Mouse (Mus musculus): ENCODE data around the gene D17H6S53E.
"Not testable (repeated sequence)": the region's sequence is repeated elsewhere in the genome, so short reads cannot be mapped to it uniquely, and the experiment has no call there.

The D17H6S53E gene

DNA sequence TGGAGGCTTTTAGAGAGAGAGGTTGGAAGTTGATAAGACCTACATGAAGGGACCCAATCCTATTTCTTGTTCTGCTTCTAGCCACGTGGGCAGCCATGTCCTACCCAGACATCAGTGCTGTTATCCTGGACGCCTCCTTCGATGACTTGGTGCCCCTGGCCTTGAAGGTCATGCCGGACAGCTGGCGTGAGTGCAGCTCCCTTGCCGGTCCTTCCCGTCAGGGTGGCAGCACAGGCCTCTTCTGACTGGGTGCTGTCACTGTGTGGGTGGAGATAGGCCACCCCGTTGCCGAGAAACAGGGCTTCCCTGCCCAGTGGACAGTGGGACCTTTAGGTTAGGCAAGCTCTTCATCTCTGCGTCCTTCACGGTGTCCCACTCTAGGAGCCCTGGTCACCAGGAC, 25.0 kb upstream of the D17H6S53E start:
- DNase-seq (ENCODE audit: low spot score in 2 of 2): no peak

DNA sequence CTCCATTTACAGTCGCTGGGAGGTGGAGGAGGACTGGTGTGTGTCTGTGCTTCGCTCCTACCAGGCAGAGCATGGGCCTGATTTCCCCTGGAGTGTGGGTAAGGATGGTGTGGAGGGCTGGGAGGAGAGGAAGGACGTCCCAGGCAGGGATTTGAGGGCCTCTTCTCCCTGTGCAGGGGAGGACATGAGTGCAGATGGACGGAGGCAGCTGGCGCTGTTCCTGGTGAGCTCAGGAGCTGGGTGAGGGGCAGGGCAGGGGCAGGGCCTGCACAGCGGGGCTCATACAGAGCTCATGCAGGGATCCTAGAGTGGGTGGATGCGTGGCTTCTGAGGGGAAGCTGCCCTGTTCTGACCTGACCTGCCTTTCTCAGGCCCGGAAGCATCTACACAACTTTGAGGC, 23.9 kb upstream of the D17H6S53E start:
- no peak for DNase-seq (ENCODE audit: low spot score in 2 of 2)

DNA sequence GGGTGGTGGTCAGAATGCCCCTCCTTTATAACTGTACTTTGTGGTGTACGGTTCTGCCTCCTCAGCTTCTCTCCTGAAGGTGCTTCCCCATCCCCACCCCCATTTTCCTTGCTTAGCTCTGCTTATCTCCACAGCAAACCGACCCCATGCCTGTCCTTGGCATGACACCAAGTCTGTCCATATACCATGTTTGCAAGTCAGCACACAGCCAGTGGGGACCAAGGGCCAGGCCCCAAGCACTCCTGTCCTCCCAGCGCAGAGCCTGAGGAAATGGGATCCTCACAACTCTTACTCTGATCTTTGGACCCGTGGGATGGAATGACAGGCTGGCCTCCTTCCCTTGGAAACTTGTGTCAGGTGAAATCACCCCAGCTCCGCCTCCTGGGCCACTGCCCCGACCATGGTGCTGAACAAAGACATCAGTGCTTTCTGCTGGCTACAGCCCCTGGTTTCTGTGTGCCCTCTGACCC, 22.9 kb upstream of the D17H6S53E start:
- peak; percentile 19 to 44 for DNase-seq (ENCODE audit: low spot score in 2 of 2)

DNA sequence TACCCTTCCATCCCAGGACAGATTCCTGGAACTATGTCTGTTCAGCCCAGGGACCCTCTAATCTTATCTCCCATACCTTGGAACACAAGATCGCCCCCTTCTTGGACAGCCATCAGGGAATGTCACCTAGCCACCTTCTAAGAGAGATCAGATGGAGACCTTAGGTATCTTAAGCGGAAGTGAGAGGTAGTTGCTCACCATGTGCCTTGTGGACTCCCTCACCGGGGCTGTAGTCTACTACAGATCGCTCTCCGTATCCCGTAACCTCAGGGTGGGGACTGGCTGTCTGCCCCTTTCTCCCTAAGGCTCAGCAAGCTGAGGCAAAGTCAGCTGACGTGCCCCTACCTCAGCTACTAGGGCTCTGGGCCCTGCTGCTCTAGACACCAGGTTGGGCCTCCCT, 22.1 kb upstream of the D17H6S53E start:
- DNase-seq (ENCODE audit: low spot score in 2 of 2): no peak

DNA sequence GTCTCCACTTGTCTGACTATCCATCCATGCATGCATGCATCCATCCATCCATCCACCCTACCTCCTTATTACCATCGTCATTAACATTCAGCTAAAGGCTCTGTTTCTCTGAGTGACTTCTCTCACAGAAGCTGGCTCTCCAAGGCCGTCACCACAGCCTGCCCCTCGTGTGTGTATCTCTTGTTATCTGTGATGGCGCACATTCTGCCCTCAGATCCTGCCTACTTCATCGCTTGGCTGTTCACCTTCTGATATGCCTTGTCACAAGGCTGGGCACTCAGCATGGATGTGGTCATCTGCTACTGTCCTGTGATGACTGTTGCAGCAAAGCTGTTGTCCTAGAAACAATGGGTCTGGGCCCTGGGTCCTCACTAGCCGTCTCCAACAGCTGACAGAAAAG, 21.4 kb upstream of the D17H6S53E start:
- DNase-seq (ENCODE audit: low spot score in 2 of 2): peak; percentile 26 to 52

DNA sequence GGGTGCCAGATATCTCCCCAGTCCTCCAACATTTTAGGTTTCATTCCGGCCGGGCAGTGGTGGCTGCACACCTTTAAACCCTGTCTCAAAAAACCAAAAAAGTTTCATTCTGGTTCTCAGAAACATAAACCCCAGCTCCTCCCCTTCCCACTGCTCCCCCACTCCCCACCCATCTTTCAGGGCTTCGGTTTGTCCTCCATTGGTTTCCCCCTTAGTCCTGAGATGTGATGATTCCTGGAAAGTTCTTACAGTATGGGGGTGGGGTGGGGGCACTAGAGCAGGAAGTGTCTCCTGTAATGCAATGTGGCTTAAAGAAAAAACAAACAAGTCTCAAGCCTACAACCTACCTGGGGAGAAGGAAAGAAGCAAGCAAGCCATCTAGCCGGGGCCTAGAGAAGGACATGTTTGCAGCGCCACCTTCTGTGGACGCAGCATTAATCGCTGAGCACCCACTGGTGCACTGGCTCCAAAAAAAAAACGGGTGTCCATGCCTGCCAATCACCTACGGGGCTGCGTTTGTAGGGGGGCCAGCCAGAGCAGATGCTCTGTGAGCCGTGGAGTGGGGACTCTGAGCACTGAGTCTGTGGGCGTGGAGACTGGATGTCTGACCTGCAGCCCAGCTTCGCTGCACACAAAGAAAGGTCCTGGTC, 20.3 kb upstream of the D17H6S53E start:
- peak; percentile 27 to 39 for DNase-seq (ENCODE audit: low spot score in 2 of 2)

DNA sequence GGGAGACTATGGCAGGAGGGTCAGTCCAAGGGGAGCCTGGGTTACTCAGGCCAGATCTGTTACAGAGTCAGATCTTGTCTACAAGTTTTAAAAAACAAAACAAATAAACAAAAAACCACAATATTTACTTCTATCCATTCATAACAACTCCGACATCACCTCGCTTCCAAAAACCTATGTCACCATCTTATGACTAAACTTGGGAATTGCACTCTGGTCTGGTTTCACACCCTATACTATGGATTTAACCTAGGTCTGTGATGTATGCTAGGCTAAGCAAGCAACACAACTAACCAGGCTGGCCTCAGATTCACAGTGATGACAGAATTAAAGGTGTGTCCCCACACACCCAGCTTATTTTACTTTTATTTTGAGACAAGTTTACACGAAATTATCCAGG, 19.7 kb upstream of the D17H6S53E start:
- no peak for DNase-seq (ENCODE audit: low spot score in 2 of 2)

DNA sequence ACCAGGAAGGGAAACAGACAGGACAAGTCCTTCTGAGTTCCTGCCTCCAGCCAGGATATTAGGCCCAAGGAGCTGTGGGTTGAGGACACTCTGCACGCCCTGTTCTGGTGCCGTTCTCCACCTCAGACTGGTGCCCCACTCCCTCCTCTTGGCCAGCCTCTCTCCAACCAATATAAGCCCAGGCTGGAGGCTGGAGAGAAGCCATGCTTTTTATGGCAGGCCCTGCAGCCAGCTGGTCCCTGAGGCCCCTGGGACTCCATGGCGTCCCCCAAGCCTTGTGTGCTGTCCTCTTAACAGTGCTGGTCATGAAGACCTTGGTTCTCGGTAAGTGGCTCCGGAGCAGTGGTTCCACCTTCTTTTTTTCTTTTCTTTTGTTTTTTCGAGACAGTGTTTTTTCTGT, 18.1 kb upstream of the D17H6S53E start, which contains the start of gene Ly6g5c:
Ly6g5c (plus strand) TSS at position 183 of the 400 bp plus-strand sequence.
- no peak for DNase-seq (ENCODE audit: low spot score in 2 of 2)

DNA sequence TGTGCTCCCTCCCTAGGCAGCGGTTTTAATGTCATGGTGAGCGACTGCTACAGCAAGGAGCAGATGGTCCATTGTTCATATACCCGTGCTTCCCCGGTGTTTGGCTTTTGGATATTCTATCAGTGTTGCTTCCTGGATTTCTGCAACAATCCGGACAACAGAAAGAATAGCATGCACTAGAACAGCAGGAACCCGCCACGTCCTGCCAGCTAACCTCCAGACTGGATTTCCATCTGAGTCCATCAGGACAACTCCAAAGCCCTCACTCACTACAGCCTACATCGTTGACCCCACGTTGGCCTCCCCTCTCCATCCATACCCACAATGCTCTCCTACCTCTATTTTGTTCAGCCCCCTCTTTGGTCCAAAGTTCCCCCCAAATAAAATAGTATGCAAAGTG, 14.4 kb upstream of the D17H6S53E start:
- DNase-seq (ENCODE audit: low spot score in 2 of 2): no peak

DNA sequence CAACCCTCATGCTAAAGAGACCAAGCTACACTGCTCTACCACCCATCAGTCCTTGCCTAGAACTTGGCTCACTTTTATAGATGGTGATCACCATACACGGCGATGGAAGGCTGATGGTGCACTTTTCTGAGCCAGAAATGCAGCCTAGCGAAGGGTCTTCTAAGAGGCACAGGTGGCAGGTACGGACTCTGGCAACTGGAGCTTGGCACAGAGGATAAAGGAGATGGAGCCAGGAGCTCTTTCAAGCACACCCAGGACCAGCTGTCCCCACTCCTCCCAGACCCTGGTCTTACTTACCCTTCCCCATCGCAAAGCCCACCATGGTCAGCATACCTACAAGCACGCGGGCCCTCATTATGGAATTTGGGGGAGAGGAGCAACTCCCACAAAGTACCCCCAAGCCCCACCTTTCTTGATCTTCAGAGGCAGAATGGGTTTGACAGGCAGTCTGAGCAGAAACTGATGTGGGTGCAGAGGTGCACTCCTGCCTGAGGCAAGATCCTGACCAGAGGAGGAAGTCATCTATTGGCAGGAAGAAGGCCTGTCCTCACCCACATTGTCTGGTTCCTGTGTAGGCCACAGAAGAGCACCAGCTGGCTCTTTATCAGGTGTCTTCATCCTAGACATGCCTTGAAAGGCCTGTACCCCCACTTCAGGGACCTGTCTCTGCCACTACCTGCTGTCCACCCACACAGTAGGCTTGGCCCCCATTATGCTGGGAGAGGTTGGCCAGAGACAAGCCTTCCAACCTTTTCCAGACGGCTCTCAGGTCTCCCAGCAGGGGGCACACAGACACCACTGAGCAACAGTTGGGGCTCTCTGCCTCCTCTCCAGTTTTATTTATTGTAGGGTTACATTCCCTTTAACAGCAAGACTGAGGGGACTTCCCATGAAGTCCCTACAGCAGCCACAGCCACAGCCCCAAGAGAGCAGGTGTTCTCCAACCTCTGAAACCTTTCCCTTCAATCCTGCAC, 10.8 kb upstream of the D17H6S53E start, which contains the start of gene Ly6g5b:
Ly6g5b (minus strand) TSS at position 383 of the 974 bp plus-strand sequence.
- DNase-seq (ENCODE audit: low spot score in 2 of 2): peak; percentile 34 to 45

DNA sequence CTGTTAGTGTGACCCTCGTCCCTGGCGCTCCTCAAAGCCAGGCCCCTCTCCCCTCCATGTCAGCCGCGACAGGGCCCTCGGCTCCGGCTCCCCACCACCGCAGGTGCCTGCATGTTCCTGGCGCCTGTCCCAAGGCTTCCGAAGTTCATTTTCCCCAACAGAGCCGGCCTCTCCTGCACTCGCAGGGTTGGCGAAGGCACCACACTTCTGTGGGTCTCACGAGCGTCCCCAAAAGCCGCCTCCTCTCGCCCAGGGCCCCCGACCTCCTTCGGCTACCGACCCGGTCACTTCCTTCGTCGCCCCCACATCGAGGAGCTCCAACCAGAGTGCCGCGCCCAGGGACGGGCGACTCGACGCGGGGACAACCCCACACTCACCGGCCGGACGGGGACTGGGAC, 5.4 kb upstream of the D17H6S53E start:
- no peak for DNase-seq (ENCODE audit: low spot score in 2 of 2)

DNA sequence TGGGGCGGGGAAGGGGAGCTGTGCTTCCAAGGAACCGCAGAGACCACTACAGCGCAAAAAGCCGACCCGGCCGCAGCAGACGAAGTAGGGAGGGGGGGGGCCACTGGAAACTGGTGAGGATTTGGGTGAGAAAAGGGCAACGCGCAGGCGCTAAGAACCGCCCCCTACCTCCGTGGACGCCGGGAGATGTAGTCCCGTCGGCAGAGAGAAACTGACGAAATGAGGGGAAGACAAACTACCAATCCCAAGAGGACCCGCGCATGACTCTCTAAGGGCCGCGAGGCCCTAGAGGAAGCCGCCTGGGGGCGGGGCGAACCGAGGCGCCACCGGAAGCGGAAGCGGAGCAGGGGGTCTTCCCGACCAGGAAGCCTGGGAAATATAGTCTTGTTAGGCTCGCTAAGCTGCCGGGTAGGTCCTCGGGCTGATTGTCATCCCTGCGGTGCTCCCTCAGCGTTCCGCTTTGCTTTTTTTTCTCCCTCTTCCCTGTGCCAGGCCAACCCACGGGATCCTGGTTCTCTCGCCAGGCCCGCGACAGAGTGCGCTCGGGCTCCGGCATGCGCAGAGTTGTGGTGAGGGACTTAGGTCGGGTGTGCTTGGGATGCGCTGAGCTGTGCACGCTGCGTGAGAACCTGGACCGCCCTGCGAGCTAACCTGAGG, 4.9 kb upstream of the D17H6S53E start, which contains the start of gene Gpank1:
Gpank1 (plus strand) TSS at position 313 of the 657 bp plus-strand sequence.
- peak; percentile 99 for DNase-seq (ENCODE audit: low spot score in 2 of 2)

DNA sequence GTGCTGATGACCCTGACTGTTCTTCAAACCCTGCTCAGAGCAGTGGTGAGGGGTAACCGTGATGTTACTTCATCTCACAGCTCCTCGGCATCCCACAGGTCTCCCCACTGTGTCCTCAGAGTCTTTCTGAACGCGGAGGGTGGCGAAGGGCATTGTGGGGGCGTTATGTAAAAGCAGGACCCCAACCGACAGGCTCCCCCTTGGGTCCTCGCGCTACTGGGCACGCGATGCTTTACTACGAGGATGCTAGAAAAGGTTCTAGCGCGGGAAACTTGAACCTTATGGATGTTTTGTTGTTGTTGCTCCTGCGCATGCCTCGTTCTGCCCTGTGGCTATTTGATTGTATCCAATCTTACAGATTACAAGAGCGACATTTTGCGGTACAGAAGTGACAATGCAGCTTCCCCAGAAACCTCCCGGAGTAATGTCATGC, 4.3 kb upstream of the D17H6S53E start, which contains the start of gene Csnk2b:
Csnk2b (minus strand) TSS at position 183 of the 433 bp plus-strand sequence.
- peak in 1 of 2 experiments; percentile 56 for DNase-seq (ENCODE audit: low spot score in 2 of 2)

DNA sequence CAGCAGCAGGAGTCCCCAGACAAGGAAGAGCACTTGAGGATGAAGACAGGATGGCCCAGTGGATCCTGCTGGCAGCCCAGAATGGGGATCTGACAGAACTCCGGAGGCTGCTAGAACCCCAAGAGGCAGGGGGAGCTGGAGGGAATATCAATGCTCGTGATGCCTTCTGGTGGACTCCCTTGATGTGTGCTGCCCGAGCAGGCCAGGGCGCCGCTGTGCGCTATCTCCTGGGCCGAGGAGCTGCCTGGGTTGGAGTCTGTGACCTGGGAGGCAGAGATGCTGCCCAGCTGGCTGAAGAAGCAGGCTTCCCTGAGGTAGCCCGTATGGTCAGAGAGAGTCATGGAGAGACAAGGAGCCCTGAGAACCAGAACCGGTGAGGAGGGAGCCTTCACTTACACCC, 2.9 kb upstream of the D17H6S53E start:
- not testable (repeated sequence) for DNase-seq (ENCODE audit: low spot score in 2 of 2)

DNA sequence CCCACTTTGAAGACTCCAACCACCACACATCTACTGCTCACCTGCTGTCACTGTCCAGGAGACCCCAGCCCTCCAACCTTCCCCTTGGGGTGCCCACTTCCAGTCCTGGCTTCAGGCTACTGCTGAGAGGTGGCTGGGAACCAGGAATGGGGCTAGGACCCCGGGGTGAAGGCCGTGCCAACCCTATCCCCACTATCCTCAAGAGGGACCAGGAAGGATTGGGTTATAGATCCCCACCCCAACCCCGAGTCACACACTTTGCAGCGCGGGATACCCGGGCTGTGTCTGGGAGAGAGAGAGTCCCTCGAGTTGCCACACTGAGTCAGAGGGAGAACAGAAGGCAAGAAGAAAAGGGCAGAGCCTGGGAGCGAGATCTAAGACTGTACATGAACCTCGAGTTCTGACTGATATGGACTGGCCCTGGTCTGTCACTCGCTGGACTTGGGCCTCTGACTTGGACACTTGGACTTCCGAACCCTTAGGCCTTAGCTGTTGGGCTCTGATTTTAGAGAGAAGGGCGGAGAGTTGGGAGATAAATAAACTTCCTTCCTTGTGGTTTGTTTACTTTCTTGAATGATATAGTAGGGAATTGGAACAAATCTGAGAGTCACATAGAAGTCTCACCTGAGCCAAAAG, 1.8 kb upstream of the D17H6S53E start:
- not testable (repeated sequence) for DNase-seq (ENCODE audit: low spot score in 2 of 2)

DNA sequence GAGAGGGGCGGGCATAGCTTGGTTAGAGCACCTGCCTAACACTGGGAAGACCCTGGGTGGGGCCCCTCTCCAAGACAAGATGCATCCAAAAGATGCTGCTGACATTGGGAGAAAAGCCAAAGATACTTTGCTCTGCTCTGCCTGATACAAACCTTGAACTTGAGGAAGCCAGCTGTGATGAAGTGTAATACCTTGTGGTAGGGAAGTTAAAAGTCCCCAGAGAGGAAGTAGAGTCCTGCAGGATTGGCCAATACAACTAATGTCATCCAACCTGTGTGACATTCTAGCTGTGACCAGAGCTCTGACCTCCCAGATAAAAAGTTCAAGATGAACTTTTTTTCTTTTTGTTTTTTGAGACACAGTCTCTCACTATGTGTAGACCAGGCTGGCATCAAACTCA, 1.1 kb upstream of the D17H6S53E start:
- no peak for DNase-seq (ENCODE audit: low spot score in 2 of 2)

DNA sequence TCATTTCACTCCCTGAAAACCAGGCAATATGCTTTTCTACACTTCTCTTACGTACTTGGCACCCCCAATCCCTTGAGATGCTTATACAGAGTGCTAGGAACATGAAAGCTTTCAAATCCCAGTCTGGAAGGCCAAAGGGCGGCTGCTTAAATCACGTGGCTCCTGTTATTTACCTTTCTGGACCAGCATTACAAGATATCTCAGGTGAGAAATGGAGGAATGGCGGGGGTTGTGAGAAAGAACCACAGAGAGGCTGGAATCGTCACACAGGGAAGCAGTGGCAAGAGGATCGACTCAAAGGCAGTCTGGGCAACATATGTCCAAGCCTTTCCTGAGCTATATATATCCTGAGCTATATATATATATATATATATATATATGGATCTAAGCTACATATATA, 595 bp upstream of the D17H6S53E start:
- DNase-seq (ENCODE audit: low spot score in 2 of 2): no peak

DNA sequence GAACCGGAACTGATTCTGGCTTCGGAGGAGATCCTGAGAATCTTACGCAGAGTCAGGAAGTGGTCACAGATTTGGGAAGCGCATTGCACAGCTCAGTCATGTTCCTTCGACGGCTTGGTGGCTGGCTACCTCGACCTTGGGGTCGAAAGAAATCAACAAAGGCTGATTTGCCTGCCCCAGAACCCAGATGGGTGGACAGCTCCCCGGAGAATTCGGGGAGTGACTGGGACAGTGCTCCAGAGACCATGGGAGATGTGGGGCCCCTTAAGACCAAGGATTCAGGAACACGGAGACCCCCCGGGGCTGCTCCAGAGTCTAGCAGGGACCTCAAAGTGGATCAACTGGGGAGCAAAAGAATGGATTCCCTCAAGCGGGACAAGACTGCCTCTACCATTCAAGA, 844 bp downstream of the D17H6S53E start:
- DNase-seq (ENCODE audit: low spot score in 2 of 2): no peak

DNA sequence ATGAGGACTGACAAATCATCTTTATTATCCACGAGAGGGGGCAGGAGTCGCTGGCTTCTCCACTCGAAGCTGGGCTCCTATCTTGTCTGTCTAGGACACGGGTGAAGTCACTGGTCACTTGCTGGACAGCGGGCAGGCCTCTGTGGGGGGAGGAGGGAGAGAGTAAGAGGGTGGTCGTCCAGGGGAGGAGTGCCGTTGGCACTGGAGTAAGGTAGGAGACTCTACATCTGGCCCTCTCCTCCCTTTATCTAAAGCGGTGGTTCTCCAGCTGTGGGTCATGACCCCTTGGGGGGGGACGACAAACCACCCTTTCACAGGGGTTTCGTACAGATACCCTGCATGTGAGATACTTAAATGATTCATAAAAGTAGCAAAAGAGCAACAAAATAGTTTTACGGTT, 2.8 kb downstream of the D17H6S53E start:
- no peak for DNase-seq (ENCODE audit: low spot score in 2 of 2)

DNA sequence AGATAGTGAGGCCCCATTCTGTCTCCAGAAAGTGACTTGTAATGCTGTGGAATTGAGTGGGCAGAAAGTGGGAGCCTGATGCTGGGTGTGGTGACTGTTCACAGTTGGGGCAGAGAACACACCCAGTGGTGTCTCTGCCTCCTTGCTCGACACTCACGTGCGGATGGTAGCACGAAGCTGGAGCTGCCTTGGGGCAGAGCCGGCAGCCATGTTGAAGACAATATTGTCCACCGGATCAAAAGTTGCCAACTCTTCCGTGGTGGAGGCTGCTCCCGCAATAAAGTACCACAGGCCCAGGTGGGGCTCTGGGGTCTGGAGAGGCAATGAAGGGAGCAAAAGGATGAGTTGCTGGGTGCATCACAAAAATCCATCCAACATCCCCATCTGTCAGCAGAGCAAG, 4.9 kb downstream of the D17H6S53E start:
- DNase-seq (ENCODE audit: low spot score in 2 of 2): no peak

DNA sequence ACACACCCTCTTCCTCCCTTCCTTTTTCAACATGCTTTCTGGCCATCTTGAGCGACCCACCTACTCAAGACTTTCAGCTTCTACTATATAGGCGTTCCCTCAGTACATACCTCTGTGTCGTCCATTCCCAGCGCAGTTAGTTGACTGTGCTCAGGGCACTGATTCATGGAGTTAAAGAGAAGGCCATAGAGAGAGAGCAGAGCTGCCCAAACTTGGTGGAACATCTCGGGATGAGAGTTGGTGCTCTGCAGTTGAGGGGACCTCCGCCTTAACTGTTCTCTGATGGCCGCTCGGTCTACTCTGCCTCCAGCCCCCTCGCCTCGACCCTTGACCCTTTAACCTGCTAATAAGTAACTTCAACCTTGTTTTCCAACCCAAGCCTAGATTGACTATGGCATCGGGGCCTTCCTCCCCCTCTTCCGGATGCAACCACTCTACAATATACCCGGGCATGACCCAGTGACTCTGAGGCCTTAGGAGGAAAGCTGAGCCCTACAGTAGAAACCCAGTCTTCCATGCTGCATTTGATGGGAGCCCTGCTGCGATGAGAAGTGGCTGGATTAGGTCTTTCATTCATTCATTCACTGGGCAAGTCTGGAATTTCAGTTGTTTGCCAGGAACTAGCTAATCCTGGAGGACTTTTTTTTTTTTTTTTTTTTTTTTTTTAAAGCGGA, 5.5 kb downstream of the D17H6S53E start, which contains the start of gene Apom:
Apom (minus strand) TSS at position 551 of the 674 bp plus-strand sequence.
- no peak for DNase-seq (ENCODE audit: low spot score in 2 of 2)
